Mouse (Mus musculus): ENCODE measurements at regions not wholly inside any gene's neighbourhood (a gene's known extent, or its start where the extent isn't known, plus 50 kb on each side); places are given as distances from the start of the nearest gene placed in this dataset.

DNA sequence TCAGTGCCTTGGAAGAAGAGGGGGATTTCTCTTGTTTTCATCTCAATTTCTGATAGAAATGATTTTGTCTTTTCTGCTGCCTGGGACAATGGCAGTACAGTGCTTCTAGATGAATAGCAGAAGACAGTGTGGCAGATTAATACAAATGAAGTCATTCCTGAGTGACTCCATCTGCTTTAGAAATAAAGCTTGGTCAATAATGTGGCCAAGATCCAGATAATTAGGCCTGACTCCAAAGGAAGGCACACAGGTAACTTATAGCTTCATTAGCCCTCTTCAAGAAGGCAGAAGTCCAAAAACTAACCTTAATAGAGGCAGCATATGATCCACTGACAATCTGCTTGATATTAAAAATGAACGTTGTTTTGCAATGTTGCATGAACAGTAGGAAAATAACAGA lies 151.0 kb upstream of the Cdh20 start:
- H3K27ac ChIP-seq (ENCODE audit: control insufficient read depth, low read depth, low read length): no peak overlapping the region
- H3K9ac ChIP-seq (ENCODE audit: control insufficient read depth, low read depth, low read length, poor library complexity, severe bottlenecking): no peak overlapping the region
- no peaks in the 10 kb centered on the region for H3K79me2 ChIP-seq (ENCODE audit: control insufficient read depth, insufficient read depth, low read length, poor library complexity)
- TF ChIP-seq ELF1 (IDR thresholded peaks at IDR 0.05; ENCODE audit: low read depth, low read length) (no peak), TBP (IDR thresholded peaks at IDR 0.05; ENCODE audit: low read depth, low read length) (no peak), JUND (IDR thresholded peaks at IDR 0.05; ENCODE audit: low read depth, low read length) (no peak)
- no peak for DNase-seq (ENCODE audit: low read depth, low spot score)
- H3K9me3 ChIP-seq (replicated peaks; ENCODE audit: insufficient read depth, low read length): no peaks in the 10 kb centered on the region
- no peaks in the 10 kb centered on the region for H3K4me1 ChIP-seq (ENCODE audit: control insufficient read depth in 1 of 2, insufficient read depth in 2 of 2, low read length in 2 of 2)
- H3K36me3 ChIP-seq (ENCODE audit: control insufficient read depth in 1 of 2, insufficient read depth in 2 of 2, low read length in 2 of 2): no peaks in the 10 kb centered on the region
- H3K4me3 ChIP-seq (ENCODE audit: control insufficient read depth in 1 of 2, insufficient read depth in 1 of 2, low read depth in 2 of 2, low read length in 2 of 2): no peak overlapping the region
- H3K27me3 ChIP-seq (ENCODE audit: control insufficient read depth in 1 of 2, insufficient read depth in 2 of 2, low read length in 2 of 2): no peaks in the 10 kb centered on the region

- no peak for DNase-seq (ENCODE audit: low read depth, low spot score)
- Histone ChIP-seq H3K4me1 (ENCODE audit: control insufficient read depth in 1 of 2, insufficient read depth in 2 of 2, low read length in 2 of 2) (no peaks in the 10 kb centered on the region), H3K36me3 (ENCODE audit: control insufficient read depth in 1 of 2, insufficient read depth in 2 of 2, low read length in 2 of 2) (no peaks in the 10 kb centered on the region), H3K27me3 (ENCODE audit: control insufficient read depth in 1 of 2, insufficient read depth in 2 of 2, low read length in 2 of 2) (no peaks in the 10 kb centered on the region), H3K9me3 (replicated peaks; ENCODE audit: insufficient read depth, low read length) (no peaks in the 10 kb centered on the region), H3K4me3 (ENCODE audit: control insufficient read depth in 1 of 2, insufficient read depth in 1 of 2, low read depth in 2 of 2, low read length in 2 of 2) (no peak overlapping the region), H3K27ac (ENCODE audit: control insufficient read depth, low read depth, low read length) (no peak overlapping the region), H3K79me2 (ENCODE audit: control insufficient read depth, insufficient read depth, low read length, poor library complexity) (no peaks in the 10 kb centered on the region), H3K9ac (ENCODE audit: control insufficient read depth, low read depth, low read length, poor library complexity, severe bottlenecking) (no peak overlapping the region)
- TF ChIP-seq MAX (IDR thresholded peaks at IDR 0.05; ENCODE audit: low read length) (no peak), TBP (IDR thresholded peaks at IDR 0.05; ENCODE audit: low read depth, low read length) (no peak), RCOR1 (IDR thresholded peaks at IDR 0.05; ENCODE audit: low read depth, low read length) (no peak), KAT2A (conservative IDR thresholded peaks at IDR 0.05; ENCODE audit: low read depth, low read length) (no peak), NELFE (IDR thresholded peaks at IDR 0.05; ENCODE audit: low read depth, low read length) (no peak), JUND (IDR thresholded peaks at IDR 0.05; ENCODE audit: low read depth, low read length) (no peak), ZC3H11A (IDR thresholded peaks at IDR 0.05; ENCODE audit: low read depth, low read length) (no peak), RAD21 (IDR thresholded peaks at IDR 0.05; ENCODE audit: low read depth, low read length) (no peak), HCFC1 (IDR thresholded peaks at IDR 0.05; ENCODE audit: low read depth, low read length) (no peak), ZKSCAN1 (IDR thresholded peaks at IDR 0.05; ENCODE audit: low read depth, low read length) (no peak)
Measured at GRCm38 (mm10) chr1:104619805-104620375, 148.4 kb upstream of the Cdh20 start.

DNA sequence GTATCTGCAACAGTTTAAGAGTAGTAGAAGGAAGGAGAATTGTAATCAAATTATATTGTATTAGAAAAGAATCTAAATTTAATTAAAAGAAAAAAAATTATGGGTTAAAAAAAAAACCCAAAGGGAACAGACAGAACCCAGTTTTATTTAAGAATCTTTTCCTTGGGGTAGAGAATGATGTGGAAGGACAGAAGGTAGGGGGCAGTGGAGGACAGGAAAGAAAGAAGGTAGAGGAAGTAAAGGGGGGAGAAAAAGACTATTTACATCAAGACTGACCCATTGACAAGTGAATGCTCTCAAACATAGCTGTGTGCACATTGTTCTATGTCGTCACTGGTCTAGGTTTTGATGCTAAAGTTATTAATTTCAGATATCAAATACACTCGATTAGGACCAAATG lies 142.8 kb upstream of the Cdh20 start:
- H3K27ac ChIP-seq (ENCODE audit: control insufficient read depth, low read depth, low read length): no peak overlapping the region

More for the DNA sequence above, 142.8 kb upstream of the Cdh20 start:
- Histone ChIP-seq H3K9ac (ENCODE audit: control insufficient read depth, low read depth, low read length, poor library complexity, severe bottlenecking) (no peak overlapping the region), H3K27me3 (ENCODE audit: control insufficient read depth in 1 of 2, insufficient read depth in 2 of 2, low read length in 2 of 2) (no peaks in the 10 kb centered on the region), H3K4me1 (ENCODE audit: control insufficient read depth in 1 of 2, insufficient read depth in 2 of 2, low read length in 2 of 2) (no peaks in the 10 kb centered on the region), H3K9me3 (replicated peaks; ENCODE audit: insufficient read depth, low read length) (no peaks in the 10 kb centered on the region), H3K79me2 (ENCODE audit: control insufficient read depth, insufficient read depth, low read length, poor library complexity) (no peaks in the 10 kb centered on the region), H3K36me3 (ENCODE audit: control insufficient read depth in 1 of 2, insufficient read depth in 2 of 2, low read length in 2 of 2) (no peaks in the 10 kb centered on the region), H3K4me3 (ENCODE audit: control insufficient read depth in 1 of 2, insufficient read depth in 1 of 2, low read depth in 2 of 2, low read length in 2 of 2) (no peak overlapping the region)
- no peak for DNase-seq (ENCODE audit: low read depth, low spot score)
- TF ChIP-seq USF2 (IDR thresholded peaks at IDR 0.05; ENCODE audit: borderline replicate concordance in 1 of 2, insufficient read depth in 1 of 2, low read depth in 1 of 2, low read length in 2 of 2): no peak
- TF ChIP-seq CHD2 (IDR thresholded peaks at IDR 0.05; ENCODE audit: low read length): no peak
- TF ChIP-seq KAT2A (conservative IDR thresholded peaks at IDR 0.05; ENCODE audit: low read depth, low read length): no peak
- TF ChIP-seq POLR2AphosphoS5 (IDR thresholded peaks at IDR 0.05; ENCODE audit: borderline replicate concordance, low read depth, low read length): no peak
- no peak for TF ChIP-seq NELFE (IDR thresholded peaks at IDR 0.05; ENCODE audit: low read depth, low read length)
- no peak for TF ChIP-seq ZC3H11A (IDR thresholded peaks at IDR 0.05; ENCODE audit: low read depth, low read length)
- no peak for TF ChIP-seq E2F4 (IDR thresholded peaks at IDR 0.05; ENCODE audit: borderline replicate concordance, low read depth, low read length)
- TF ChIP-seq SIN3A (IDR thresholded peaks at IDR 0.05; ENCODE audit: low read length): no peak

Measured in MEL (cell line).